Mouse (Mus musculus) lung, embryonic 14.5 days (tissue): ENCODE measurements around the gene Dcaf15. TPM values are rescaled to one million over a fixed set of nuclear protein-coding genes. Genes with fewer than 3 reads are reported as not detected.

ENCODE experiments used
- ATAC-seq: fragments of 200-750 bp; cut with Nextera tagmentation; 2 replicates; pipeline ENCODE4 v1.8.0; 2017; ENCODE audit warnings: mild to moderate bottlenecking, moderate TSS enrichment, moderate library complexity; ENCODE audit not compliant: insufficient read depth
- DNase-seq: peaks from one replicate; pipeline ENCODE4 v3.0.0-alpha.2; 2015
- H3K27ac ChIP-seq: fragments of 300-500 bp; sonication (generic); 2 replicates; pipeline ENCODE4 v1.5.1; 2014; ENCODE audit warnings: low read depth, mild to moderate bottlenecking, moderate library complexity
- H3K27me3 ChIP-seq: fragments of 300-500 bp; sonication (generic); 2 replicates; pipeline ENCODE4 v1.6.1; 2014; ENCODE audit warnings: low read length, control low read depth; ENCODE audit not compliant: insufficient read depth
- H3K36me3 ChIP-seq: fragments of 300-500 bp; sonication (generic); 2 replicates; pipeline ENCODE4 v1.6.1; 2014; ENCODE audit warnings: control low read depth; ENCODE audit not compliant: insufficient read depth
- H3K4me1 ChIP-seq: fragments of 300-500 bp; sonication (generic); 2 replicates; pipeline ENCODE4 v1.6.1; 2014; ENCODE audit warnings: antibody characterized with exemption, control low read depth; ENCODE audit not compliant: insufficient read depth
- H3K4me2 ChIP-seq: fragments of 300-500 bp; sonication (generic); 2 replicates; pipeline ENCODE4 v1.6.1; 2014; ENCODE audit warnings: mild to moderate bottlenecking
- H3K4me3 ChIP-seq: fragments of 300-500 bp; sonication (generic); 2 replicates; pipeline ENCODE4 v1.5.1; 2014; ENCODE audit warnings: low read depth, low read length
- H3K9ac ChIP-seq: fragments of 300-500 bp; sonication (generic); 2 replicates; pipeline ENCODE4 v1.6.1; 2014
- H3K9me3 ChIP-seq: fragments of 300-500 bp; sonication (generic); 2 replicates; pipeline ENCODE4 v1.6.1; 2016; ENCODE audit warnings: low read depth, low read length, control low read depth
- CTCF ChIP-seq: IDR thresholded peaks from 2 replicates; pipeline ENCODE4 v1.5.1; 2016; ENCODE audit warnings: antibody characterized with exemption, low read depth
- WGBS: fragments of 180-500 bp; shearing (Covaris S2); extraction: QIAGEN DNeasy Blood & Tissue Kit; methylation state at CpG from one replicate; pipeline ENCODE4 v1.1.7; 2014; 5-methylcytosine and 5-hydroxymethylcytosine counted together
- polyA plus RNA-seq: library from polyadenylated mRNA; unstranded; fragments of >200 nt; fragmentation: Nextera tagmentation; extraction: Ambion mirVana; gene quantifications from 2 replicates; pipeline ENCODE4 v1.2.1, GENCODE M21; 2014

Gene Dcaf15
- polyA plus RNA-seq, result 9.5 and 10.8 TPM in 2 replicates

- ATAC-seq (peak; percentile 97), DNase-seq (peak; percentile 100)
- H3K9ac ChIP-seq, result peak within 1 kb of the TSS; percentile 77
- peak within 1 kb of the TSS; percentile 74 for H3K27ac ChIP-seq
- H3K4me3 ChIP-seq, result peak within 1 kb of the TSS; percentile 66
- H3K9me3 ChIP-seq, result no peaks in the 10 kb centered on the region
- WGBS, result 5% methylated on average over 42 of the region's 42 CpGs
- peak within 1 kb of the TSS; percentile 71 for H3K4me2 ChIP-seq
- H3K36me3 ChIP-seq, result peaks cover 28% of the 10 kb centered on the region
- no peaks in the 10 kb centered on the region for H3K27me3 ChIP-seq
- TF ChIP-seq CTCF, result no peak
- H3K4me1 ChIP-seq, result peaks cover 7% of the 10 kb centered on the region
Measured at GRCm38 (mm10) chr8:84104697-84105609, at the start of gene Dcaf15. Dcaf15 (minus strand) TSS chr8:84104768.

DNA sequence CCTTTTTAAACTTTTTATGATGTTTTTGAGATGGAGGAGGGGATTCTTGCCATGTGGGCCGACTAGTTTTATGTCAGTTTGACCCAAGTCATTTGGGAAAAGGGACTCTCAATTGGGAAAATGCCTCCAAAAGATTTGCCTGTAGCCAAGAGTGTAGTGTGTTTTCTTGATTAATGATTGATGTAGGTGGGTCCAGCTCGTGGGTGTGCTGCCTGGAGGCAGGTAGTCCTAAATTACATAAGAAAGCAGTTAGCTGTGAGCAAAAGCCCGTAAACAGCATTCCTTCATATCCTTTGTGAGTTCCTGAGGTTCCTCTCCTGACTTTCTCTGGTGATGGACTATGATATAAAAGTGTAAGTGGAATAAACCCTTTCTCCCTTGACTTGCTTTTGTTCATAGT lies 44.6 kb upstream of the Dcaf15 start:
- Histone ChIP-seq H3K27me3 (no peaks in the 10 kb centered on the region), H3K36me3 (peaks cover 6% of the 10 kb centered on the region; the same call in 1 of the 2 replicates), H3K9ac (no peak overlapping the region), H3K9me3 (no peaks in the 10 kb centered on the region), H3K4me3 (no peak overlapping the region), H3K4me2 (no peak overlapping the region), H3K27ac (no peak overlapping the region), H3K4me1 (peaks cover 11% of the 10 kb centered on the region)
- ATAC-seq (no peak), DNase-seq (no peak)
- WGBS, result 65% methylated on average over 3 of the region's 3 CpGs
- no peak for TF ChIP-seq CTCF

- H3K9ac ChIP-seq, result peak overlapping the region; percentile 42; the same call in 1 of the 2 replicates
- ATAC-seq (peak; percentile 2; the same call in 1 of the 2 replicates), DNase-seq (peak; percentile 24)
- H3K4me1 ChIP-seq, result peaks cover 11% of the 10 kb centered on the region
- H3K4me3 ChIP-seq, result peak overlapping the region; percentile 72; the same call in 1 of the 2 replicates
- TF ChIP-seq CTCF, result no peak
- H3K4me2 ChIP-seq, result peak overlapping the region; percentile 92
- peaks cover 11% of the 10 kb centered on the region for H3K36me3 ChIP-seq
- 80% methylated on average over 5 of the region's 5 CpGs for WGBS
- H3K27ac ChIP-seq, result no peak overlapping the region
- H3K9me3 ChIP-seq, result no peaks in the 10 kb centered on the region
- no peaks in the 10 kb centered on the region for H3K27me3 ChIP-seq
Measured at GRCm38 (mm10) chr8:84148531-84148850, 43.9 kb upstream of the Dcaf15 start.

DNA sequence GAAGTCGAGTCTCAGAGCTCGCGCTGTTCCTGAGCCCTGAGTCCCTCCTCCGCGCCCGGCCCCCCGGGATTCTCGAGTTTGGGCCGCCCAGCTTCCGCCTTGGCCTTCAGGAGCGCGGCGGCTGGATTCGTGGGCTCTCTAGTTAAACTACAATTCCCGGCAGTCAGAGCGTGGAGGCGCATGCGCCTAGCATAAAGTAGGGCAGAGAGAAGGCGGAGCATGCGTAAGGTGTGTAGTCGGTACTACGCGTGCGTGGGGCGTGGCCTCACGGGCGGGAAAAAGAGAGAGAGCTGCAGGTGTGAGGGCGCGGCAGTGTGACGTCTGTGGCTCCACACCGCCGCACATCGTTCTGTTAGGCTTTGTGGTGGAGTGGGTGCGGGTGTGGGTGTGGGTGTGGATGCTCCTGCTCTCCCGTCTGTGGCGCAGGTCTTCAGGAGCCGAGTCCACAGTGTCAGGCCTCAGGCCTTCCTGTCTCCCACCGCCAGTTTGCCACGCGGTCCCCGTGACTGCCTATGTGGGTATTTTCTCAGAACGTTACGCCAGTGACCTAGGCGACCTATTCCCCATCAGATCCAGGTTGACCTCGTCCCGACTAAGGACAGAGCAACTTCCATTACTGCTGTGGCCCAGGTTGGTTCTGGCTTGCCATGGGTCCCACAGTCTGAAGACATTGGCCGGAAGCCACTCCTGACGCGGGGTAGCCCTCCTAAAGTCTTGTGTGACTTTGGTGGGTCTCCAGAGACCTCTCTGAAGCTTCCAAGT lies 43.4 kb upstream of the Dcaf15 start, which contains the start of the genes Cc2d1a and 4930432K21Rik:
Gene Cc2d1a (minus strand): TSS at position 168 of the 762 bp plus-strand sequence.
Gene 4930432K21Rik (plus strand): TSS at position 257 of the 762 bp plus-strand sequence.
- ATAC-seq, result peak; percentile 96

DNA sequence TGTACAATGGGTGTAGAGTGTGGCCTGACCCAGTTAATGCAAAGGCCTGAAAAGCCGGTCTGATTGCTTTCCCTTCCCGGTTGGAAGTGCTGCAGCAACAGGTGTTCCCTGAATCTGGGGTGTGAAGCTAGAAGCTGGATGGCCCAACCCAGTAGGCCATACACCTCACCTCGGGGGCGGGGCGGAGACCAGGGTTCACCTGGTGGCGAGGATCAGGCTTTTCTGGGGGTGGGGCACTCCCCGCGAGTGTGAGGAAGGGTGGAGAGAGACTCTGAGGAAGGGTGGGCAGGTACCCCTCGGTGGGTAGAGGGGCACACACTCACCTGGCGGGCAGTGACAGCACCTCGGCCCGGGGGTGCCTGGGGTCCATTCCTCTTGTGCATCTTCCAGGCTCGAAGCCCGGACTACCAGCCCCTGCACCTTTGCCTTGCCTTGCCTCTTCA lies 42.8 kb upstream of the Dcaf15 start:
- H3K4me1 ChIP-seq, result peaks cover 11% of the 10 kb centered on the region
- TF ChIP-seq CTCF, result no peak
- ATAC-seq (peak; percentile 48), DNase-seq (peak; percentile 57)
- peak overlapping the region; percentile 64; the same call in 1 of the 2 replicates for H3K27ac ChIP-seq
- H3K36me3 ChIP-seq, result peaks cover 22% of the 10 kb centered on the region
- H3K4me2 ChIP-seq, result peak overlapping the region; percentile 92
- H3K4me3 ChIP-seq, result peak overlapping the region; percentile 72
- H3K9me3 ChIP-seq, result no peaks in the 10 kb centered on the region
- 7% methylated on average over 14 of the region's 14 CpGs for WGBS
- H3K27me3 ChIP-seq, result no peaks in the 10 kb centered on the region
- H3K9ac ChIP-seq, result peak overlapping the region; percentile 76

More for the DNA sequence above, 43.4 kb upstream of the Dcaf15 start, which contains the start of the genes Cc2d1a and 4930432K21Rik:
- Histone ChIP-seq H3K4me3 (peak within 1 kb of the TSS; percentile 72), H3K9me3 (no peaks in the 10 kb centered on the region), H3K4me2 (peak within 1 kb of the TSS; percentile 92), H3K4me1 (peaks cover 11% of the 10 kb centered on the region), H3K9ac (peak within 1 kb of the TSS; percentile 76), H3K27me3 (no peaks in the 10 kb centered on the region), H3K27ac (peak within 1 kb of the TSS; percentile 64; the same call in 1 of the 2 replicates), H3K36me3 (peaks cover 16% of the 10 kb centered on the region)
- DNase-seq, result peak; percentile 99
- WGBS, result 12% methylated on average over 49 of the region's 49 CpGs
- TF ChIP-seq CTCF, result peak; percentile 4; the same call in 1 of the 2 replicates

- ATAC-seq (no peak), DNase-seq (no peak)
- Histone ChIP-seq H3K36me3 (peaks cover 48% of the 10 kb centered on the region), H3K9ac (no peak overlapping the region), H3K4me3 (no peak overlapping the region), H3K27me3 (no peaks in the 10 kb centered on the region), H3K4me2 (no peak overlapping the region), H3K27ac (no peak overlapping the region), H3K9me3 (no peaks in the 10 kb centered on the region), H3K4me1 (peaks cover 11% of the 10 kb centered on the region)
- no peak for TF ChIP-seq CTCF
- 92% methylated on average over 8 of the region's 8 CpGs for WGBS
Measured at GRCm38 (mm10) chr8:84144636-84145245, 40.2 kb upstream of the Dcaf15 start.
